9 mouse cellular contexts compared by ENCODE assay signal in the genomic region with DNA sequence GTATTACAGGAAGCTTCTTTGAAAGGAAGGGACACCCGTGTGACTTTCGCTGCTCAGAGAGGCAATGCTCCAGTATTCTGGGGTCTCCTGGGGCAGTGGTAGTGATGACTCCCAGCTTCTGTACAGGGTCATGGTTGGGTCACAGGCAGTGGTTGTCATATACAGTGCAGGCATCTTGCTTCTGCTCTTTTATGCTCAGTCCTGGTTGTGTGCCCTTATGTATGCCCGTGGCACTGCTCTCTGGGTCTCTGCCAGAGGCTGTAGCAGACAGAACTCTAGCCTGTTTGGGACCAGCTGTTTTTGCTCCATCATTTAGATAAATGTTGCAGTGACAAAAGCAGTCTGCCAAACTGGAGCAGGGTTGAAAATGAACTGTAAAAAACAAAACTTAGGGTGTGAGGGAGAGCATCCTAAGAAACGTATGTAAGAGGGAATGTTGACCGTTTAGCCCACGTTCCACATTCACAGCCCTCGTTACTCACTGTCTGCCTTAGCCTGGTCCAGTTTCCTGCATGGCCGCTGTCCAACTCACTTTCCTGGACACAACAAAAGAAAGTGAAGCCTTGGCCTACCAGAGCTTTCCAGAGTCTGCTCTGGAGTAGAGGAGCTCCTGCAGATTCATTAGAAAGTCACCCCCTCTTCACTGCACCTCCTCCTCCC. TPM values are rescaled to one million over a fixed set of nuclear protein-coding genes. Genes with fewer than 3 reads are reported as not detected.
DNase-seq lines count a peak whose midpoint lies in the region; ATAC-seq lines count a peak whose summit lies in the region.
"Had no signal": no experiment of that assay in that cellular context is flagged by ENCODE, and none has a peak within 500 bp of the region (broad histone marks: within the 10 kb centered on the region; RNA-seq: fewer than 3 reads in every experiment).

No protein-coding gene starts in this region.

- no peak overlapping the region for H3K27ac ChIP-seq in heart, embryonic 11.5 days (ENCODE audit: low read depth, low read length)
- peak overlapping the region; percentile 77 for H3K27ac ChIP-seq in heart, embryonic 14.5 days (replicated peaks in 1 of 2; ENCODE audit: control insufficient read depth in 1 of 2, insufficient read depth in 1 of 2, low read depth in 2 of 2, low read length in 2 of 2)

- no peak overlapping the region for H3K4me2 ChIP-seq in heart, embryonic 11.5 days
- H3K4me2 ChIP-seq in heart, embryonic 14.5 days (ENCODE audit: low read length): peak overlapping the region; percentile 13; the same call in 1 of the 2 replicates

- ATAC-seq in heart, embryonic 11.5 days (replicated peaks; ENCODE audit: insufficient number of reproducible peaks, low FRiP score, low TSS enrichment): no peak
- 0 out of 2 replicates have a peak, but pooled peaks have one; percentile 14 for ATAC-seq in heart, embryonic 14.5 days (ENCODE audit: insufficient number of reproducible peaks, insufficient read depth, low FRiP score, low read depth)

- no peak overlapping the region for H3K9ac ChIP-seq in heart, embryonic 11.5 days (ENCODE audit: low read depth, low read length)
- H3K9ac ChIP-seq in heart, embryonic 14.5 days (ENCODE audit: low read length): peak overlapping the region; percentile 30; the same call in 1 of the 2 replicates

- WGBS in heart, embryonic 11.5 days (ENCODE audit: insufficient replicate concordance): 81% methylated on average over 8 of the region's 8 CpGs
- 54% methylated on average over 8 of the region's 8 CpGs for WGBS in heart, embryonic 14.5 days

- H3K4me1 ChIP-seq in heart, embryonic 11.5 days (ENCODE audit: control insufficient read depth, insufficient read depth, low read length): peaks cover 11% of the 10 kb centered on the region
- H3K4me1 ChIP-seq in heart, embryonic 14.5 days (ENCODE audit: control insufficient read depth in 2 of 2, insufficient read depth in 2 of 2, low read length in 2 of 2): peaks cover 22 to 29% of the 10 kb centered on the region in 2 experiments

- no peaks in the 10 kb centered on the region for H3K27me3 ChIP-seq in heart, embryonic 11.5 days (ENCODE audit: control insufficient read depth, insufficient read depth, low read length)
- H3K27me3 ChIP-seq in heart, embryonic 14.5 days (ENCODE audit: control insufficient read depth, insufficient read depth, low read length): no peaks in the 10 kb centered on the region
- H3K27me3 ChIP-seq: CH12.LX had no signal

- H3K9me3 ChIP-seq in heart, embryonic 11.5 days (replicated peaks; ENCODE audit: control insufficient read depth, low read length): no peaks in the 10 kb centered on the region
- H3K9me3 ChIP-seq in heart, embryonic 14.5 days (ENCODE audit: control insufficient read depth, low read length): no peaks in the 10 kb centered on the region

- peaks cover 11% of the 10 kb centered on the region for H3K36me3 ChIP-seq in heart, embryonic 11.5 days (ENCODE audit: control insufficient read depth, insufficient read depth, low read length)
- H3K36me3 ChIP-seq in heart, embryonic 14.5 days (ENCODE audit: control insufficient read depth, insufficient read depth, low read length): peaks cover 76% of the 10 kb centered on the region

- peak; percentile 96 for DNase-seq in heart, adult 11 months
- DNase-seq in adipocyte (ENCODE audit: low spot score) (peak; percentile 58), MN1 (ENCODE audit: low spot score) (no peak)
- peak; percentile 53 to 64 for DNase-seq in lung, adult 18-20 months
- DNase-seq in frontal cortex, postnatal 10 days (ENCODE audit: low spot score in 2 of 2): no peak
- DNase-seq in retina, postnatal 1 day: no peak

- H3K4me3 ChIP-seq in heart, embryonic 11.5 days (ENCODE audit: low read depth, low read length): no peak overlapping the region
- no peak overlapping the region for H3K4me3 ChIP-seq in heart, embryonic 14.5 days (ENCODE audit: control insufficient read depth in 1 of 2, insufficient read depth in 1 of 2, low read depth in 1 of 2, low read length in 2 of 2)

RNA-seq across cellular contexts. Expression of a gene that starts 43.3 kb away (rescaled TPM):
- 0.11 and 0.18 TPM in 2 replicates for polyA plus RNA-seq in heart, embryonic 11.5 days (2014; fragmentation: Nextera tagmentation; extraction: Ambion mirVana)
- 0.09 and 0.11 TPM in 2 replicates for polyA plus RNA-seq in heart, embryonic 14.5 days (2014; fragmentation: Nextera tagmentation; extraction: Ambion mirVana)

RNA-seq across cellular contexts. Expression of a gene that starts 49.9 kb away (rescaled TPM):
- polyA plus RNA-seq in heart, embryonic 11.5 days (2014; fragmentation: Nextera tagmentation; extraction: Ambion mirVana): 53.0 and 66.8 TPM in 2 replicates
- 48.1 and 49.9 TPM in 2 replicates for polyA plus RNA-seq in heart, embryonic 14.5 days (2014; fragmentation: Nextera tagmentation; extraction: Ambion mirVana)

Comparison
In these comparisons a context has a peak if more than half of its experiments do, and no peak if none do; other contexts are left out.
1. DNase-seq: peak in heart, adult 11 months (single experiment), adipocyte (single experiment) and lung, adult 18-20 months (2 of 2); none in frontal cortex, postnatal 10 days (0 of 2), retina, postnatal 1 day (single experiment) and MN1 (single experiment).